Mouse (Mus musculus) limb, embryonic 12.5 days (tissue): ENCODE measurements around the gene Snrpc. TPM values are rescaled to one million over a fixed set of nuclear protein-coding genes. Genes with fewer than 3 reads are reported as not detected.
A peak's percentile ranks its signal among the peaks of the same experiment; 100 is the strongest.

Experiments
- ATAC-seq: fragments of 200-750 bp; cut with Nextera tagmentation; 2 replicates; pipeline ENCODE4 v1.8.0; 2017; ENCODE audit warnings: low read depth, moderate TSS enrichment; ENCODE audit not compliant: insufficient number of reproducible peaks, insufficient read depth, low FRiP score, low TSS enrichment
- H3K27ac ChIP-seq: fragments of 300-500 bp; sonication (generic); 2 replicates; pipeline ENCODE4 v1.5.1; 2016; ENCODE audit warnings: mild to moderate bottlenecking, moderate library complexity
- H3K27me3 ChIP-seq: fragments of 300-500 bp; sonication (generic); 2 replicates; pipeline ENCODE4 v1.6.1; 2016; ENCODE audit warnings: mild to moderate bottlenecking, moderate library complexity
- H3K36me3 ChIP-seq: fragments of 300-500 bp; sonication (generic); 2 replicates; pipeline ENCODE4 v1.6.1; 2016; ENCODE audit warnings: mild to moderate bottlenecking, moderate library complexity
- H3K4me1 ChIP-seq: fragments of 300-500 bp; sonication (generic); replicated peaks from 2 replicates; pipeline ENCODE4 v1.6.1; 2016
- H3K4me2 ChIP-seq: fragments of 300-500 bp; sonication (generic); 2 replicates; pipeline ENCODE4 v1.6.1; 2016; ENCODE audit warnings: mild to moderate bottlenecking, moderate library complexity
- H3K4me3 ChIP-seq: fragments of 300-500 bp; sonication (generic); replicated peaks from 2 replicates; pipeline ENCODE4 v1.5.1; 2016; ENCODE audit warnings: mild to moderate bottlenecking
- H3K9ac ChIP-seq: fragments of 300-500 bp; sonication (generic); replicated peaks from 2 replicates; pipeline ENCODE4 v1.6.1; 2016; ENCODE audit warnings: mild to moderate bottlenecking, moderate library complexity
- H3K9me3 ChIP-seq: fragments of 300-500 bp; sonication (generic); 2 replicates; pipeline ENCODE4 v1.6.1; 2016; ENCODE audit warnings: mild to moderate bottlenecking, moderate library complexity
- WGBS: fragments of 180-500 bp; shearing (Covaris S2); methylation state at CpG from one replicate; pipeline ENCODE4 v1.1.7; 2016; 5-methylcytosine and 5-hydroxymethylcytosine counted together
- polyA plus RNA-seq: library from polyadenylated mRNA; unstranded; fragments of >200 nt; fragmentation: Nextera tagmentation; extraction: Ambion mirVana; gene quantifications from 2 replicates; pipeline ENCODE4 v1.2.1, GENCODE M21; 2016

Snrpc gene
- polyA plus RNA-seq, 1 experiment from 2014 or later: 379 TPM

DNA sequence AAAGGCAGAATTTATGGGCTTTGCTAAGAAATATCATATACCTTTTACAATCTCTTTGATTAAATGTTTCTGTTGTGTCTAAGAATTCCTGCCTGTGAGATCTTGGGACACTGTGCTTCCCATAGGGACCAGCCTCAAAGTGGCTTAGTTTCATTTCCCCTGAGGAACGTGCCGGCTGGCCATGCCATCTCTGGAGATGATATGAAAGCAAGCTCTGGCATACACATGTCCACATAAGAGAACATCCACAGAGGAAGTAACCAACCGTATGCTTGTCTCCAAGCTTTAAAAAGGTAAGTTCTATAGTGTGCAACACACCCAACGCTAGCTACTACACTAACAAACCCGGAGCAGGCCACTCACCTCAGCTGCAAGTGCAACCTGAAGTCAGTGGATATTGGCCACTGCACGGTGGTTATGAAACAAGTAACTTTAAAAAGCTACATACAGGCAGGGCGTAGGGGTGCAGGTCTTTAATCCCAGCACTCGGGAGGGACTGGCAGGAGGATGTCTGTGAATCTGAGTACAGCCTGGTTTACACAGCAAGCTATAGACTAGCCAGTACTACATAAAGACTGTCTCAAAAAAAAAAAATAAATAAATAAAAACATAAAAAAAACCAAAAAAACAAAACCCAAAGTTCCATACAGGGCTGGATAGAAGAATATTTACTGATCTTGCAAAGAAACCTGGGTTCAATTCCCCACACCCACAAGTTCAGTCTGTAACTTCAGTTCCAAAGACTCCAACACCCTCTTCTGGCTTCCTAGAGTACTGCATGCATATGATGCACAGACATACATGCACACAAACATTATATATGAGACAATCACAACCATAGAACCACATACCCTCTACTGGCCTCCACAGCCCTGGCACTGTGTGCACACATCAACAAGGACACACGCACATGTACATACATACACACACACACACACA lies 37.0 kb upstream of the Snrpc start:
- Histone ChIP-seq H3K36me3 (no peaks in the 10 kb centered on the region), H3K27me3 (no peaks in the 10 kb centered on the region), H3K9ac (no peak overlapping the region), H3K4me1 (peaks cover 65% of the 10 kb centered on the region), H3K4me2 (0 out of 2 replicates have a peak overlapping the region, but pooled peaks have one; percentile 7), H3K4me3 (no peak overlapping the region), H3K9me3 (no peaks in the 10 kb centered on the region), H3K27ac (peak overlapping the region; percentile 82)
- ATAC-seq: no peak
- WGBS: 76% methylated on average over 9 of the region's 9 CpGs

DNA sequence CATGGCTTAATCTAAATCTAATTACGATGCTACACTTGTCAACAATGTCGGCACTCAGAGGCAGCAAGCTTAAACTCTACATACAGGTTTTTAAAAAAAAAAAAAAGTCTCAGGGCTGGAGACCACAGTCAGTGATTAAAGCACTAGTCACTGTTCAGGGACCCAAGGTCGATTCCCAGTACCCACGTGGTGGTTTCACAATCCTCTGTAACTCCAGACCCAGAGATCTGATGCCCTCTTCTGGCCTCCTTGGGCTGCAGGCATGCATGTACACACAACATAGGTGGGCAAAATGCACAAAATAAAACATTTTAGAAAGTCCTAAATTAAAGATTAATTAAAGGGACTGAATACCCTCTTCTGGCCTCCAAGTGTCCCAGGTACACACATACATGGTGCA lies 34.2 kb upstream of the Snrpc start:
- peaks cover 62% of the 10 kb centered on the region for H3K4me1 ChIP-seq
- no peaks in the 10 kb centered on the region for H3K36me3 ChIP-seq
- no peaks in the 10 kb centered on the region for H3K27me3 ChIP-seq
- no peak overlapping the region for H3K9ac ChIP-seq
- WGBS: 73% methylated on average over 4 of the region's 4 CpGs
- H3K4me3 ChIP-seq: no peak overlapping the region
- H3K4me2 ChIP-seq: no peak overlapping the region
- 0 out of 2 replicates have a peak overlapping the region, but pooled peaks have one; percentile 13 for H3K27ac ChIP-seq
- H3K9me3 ChIP-seq: no peaks in the 10 kb centered on the region
- no peak for ATAC-seq

DNA sequence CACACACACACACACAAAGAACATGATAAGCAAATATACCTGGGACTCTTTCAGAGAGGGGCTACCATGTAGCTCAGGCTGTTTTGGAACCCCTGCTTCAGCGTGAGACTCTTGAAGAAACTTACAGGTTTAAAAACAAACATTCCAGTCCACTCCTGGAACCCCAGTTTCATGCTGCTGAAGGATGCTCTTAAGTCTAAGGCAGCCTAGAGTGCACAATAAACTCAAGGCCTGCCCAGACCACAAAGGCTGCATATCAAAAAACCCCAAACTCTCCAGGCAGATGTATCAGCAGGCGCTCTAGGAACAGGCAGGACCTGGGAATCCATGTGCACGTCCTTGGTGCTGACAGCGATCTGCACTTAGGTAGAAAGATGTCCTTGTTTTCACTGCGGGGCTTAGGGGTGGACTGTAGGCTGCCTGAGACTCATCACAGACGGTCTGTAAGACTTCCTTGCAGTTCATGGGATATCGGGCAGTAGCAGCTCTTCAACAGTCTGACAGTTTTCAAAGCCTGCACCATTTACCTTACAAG lies 33.7 kb upstream of the Snrpc start:
- no peak for ATAC-seq
- H3K4me2 ChIP-seq: no peak overlapping the region
- H3K27me3 ChIP-seq: no peaks in the 10 kb centered on the region
- no peak overlapping the region for H3K4me3 ChIP-seq
- H3K4me1 ChIP-seq: peaks cover 57% of the 10 kb centered on the region
- WGBS: 85% methylated on average over 7 of the region's 7 CpGs
- no peak overlapping the region for H3K9ac ChIP-seq
- H3K27ac ChIP-seq: 0 out of 2 replicates have a peak overlapping the region, but pooled peaks have one; percentile 13
- no peaks in the 10 kb centered on the region for H3K9me3 ChIP-seq
- no peaks in the 10 kb centered on the region for H3K36me3 ChIP-seq

DNA sequence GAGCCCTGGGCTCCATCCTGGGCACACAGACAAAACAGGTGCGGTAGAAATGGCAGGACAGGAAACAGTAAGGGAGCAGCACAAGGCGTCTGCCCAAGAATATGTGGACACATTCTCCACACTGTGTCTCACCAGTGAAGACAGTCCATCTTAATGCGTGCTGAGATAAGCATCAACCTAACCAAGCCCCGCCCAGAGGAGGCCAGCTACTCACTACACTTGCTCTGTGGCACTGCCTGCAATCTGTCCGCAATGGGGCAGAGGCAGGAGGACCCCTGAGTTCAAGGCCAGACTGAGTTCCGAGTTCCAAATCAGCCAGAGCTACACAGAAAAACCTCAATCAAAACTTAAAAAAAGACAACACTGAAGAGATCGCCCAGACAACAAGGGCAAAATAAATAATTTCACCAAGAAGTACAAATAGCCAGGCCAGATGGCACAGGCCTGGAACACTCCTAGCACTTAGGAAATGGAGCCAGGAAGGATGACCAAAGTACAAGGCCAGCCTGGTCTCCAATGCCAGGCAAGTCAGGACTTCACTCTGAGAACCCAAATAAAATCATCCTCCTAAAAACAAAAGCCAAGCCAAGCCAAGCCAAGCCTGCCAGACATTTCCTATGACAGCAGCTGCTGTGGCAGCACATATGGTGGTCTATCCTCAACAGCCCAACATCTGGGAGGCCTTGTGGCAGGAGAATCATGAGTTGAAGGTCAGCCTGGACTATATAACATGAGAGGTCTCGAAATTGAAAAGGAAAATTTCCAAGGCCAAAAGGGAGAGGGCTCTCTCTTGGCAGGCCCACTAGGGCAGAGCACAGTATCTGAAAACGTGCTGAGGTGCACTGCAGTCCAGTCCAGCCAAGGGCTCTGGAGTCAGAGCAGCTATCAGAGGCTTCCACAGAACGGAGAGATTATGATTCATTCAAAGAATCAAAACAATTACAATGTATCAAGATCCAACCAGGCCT lies 32.9 kb upstream of the Snrpc start:
- ATAC-seq: no peak
- Histone ChIP-seq H3K36me3 (no peaks in the 10 kb centered on the region), H3K9ac (no peak overlapping the region), H3K4me3 (no peak overlapping the region), H3K27me3 (no peaks in the 10 kb centered on the region), H3K27ac (no peak overlapping the region), H3K4me2 (no peak overlapping the region), H3K4me1 (peaks cover 48% of the 10 kb centered on the region), H3K9me3 (no peaks in the 10 kb centered on the region)
- 86% methylated on average over 10 of the region's 10 CpGs for WGBS

DNA sequence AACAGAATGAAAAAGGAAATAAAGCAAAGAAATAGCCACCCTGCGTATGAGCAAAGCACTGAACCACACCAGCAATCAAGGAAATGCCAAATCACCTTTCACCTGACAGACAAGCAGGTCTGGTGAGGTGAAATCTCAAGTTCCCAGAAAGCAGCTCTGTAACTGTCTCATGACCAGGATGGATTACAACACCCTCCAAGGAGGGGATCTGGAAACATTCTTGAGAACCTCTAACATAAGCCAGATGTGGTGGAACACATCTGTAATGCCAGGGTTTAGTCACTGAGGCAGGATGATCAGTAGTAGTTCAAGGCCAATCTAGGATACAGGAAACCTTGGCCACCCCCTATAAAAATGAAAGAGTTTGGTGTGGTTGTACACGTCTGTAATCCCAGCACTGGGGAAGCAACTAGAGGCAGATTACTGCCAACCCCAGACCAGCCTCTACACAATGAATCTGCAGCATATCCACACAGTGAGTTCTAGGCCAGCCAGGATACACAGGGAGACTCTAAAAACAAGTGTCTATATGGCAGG lies 30.3 kb upstream of the Snrpc start:
- Histone ChIP-seq H3K27ac (0 out of 2 replicates have a peak overlapping the region, but pooled peaks have one; percentile 9), H3K27me3 (no peaks in the 10 kb centered on the region), H3K4me1 (peaks cover 37% of the 10 kb centered on the region), H3K9me3 (no peaks in the 10 kb centered on the region), H3K4me3 (no peak overlapping the region), H3K36me3 (no peaks in the 10 kb centered on the region; the same call in 1 of the 2 replicates), H3K4me2 (no peak overlapping the region), H3K9ac (no peak overlapping the region; the same call in 1 of the 2 replicates)
- WGBS: 46% methylated on average over 2 of the region's 2 CpGs
- no peak for ATAC-seq

DNA sequence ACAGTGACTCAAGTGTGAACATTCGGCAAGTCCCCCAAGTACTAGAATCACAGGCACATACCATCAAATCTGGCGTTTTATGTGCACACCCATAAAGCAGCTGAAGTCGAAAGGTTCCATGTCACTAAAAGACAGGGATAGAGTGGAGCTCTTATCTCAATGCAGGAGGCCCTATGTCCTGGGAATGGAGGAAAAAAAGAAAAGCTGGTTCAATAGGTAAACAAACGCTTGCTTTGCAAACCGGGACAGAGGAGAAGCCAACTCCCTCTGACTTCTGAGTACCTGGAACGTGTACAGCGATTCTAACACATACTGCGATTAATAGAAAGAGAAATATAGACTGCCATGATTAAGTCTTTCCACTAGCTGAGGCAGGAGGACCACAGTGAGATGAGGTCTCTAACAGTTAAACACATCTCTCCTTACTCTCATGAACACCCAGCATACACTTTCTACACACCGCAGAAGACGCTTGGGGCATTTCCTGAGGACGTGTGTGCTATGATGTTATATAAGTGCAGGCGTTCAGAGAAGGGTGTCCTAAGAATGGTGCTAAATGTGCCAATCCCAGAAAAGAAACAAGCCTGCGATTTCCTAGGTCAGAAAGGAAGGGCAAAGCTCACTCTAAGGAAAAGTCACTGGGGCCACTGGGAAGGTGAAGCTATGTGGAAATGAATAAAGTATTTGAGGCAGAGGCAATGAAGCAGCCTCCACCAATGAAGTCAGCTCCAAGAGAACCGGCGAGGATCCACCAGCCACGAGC lies 27.2 kb upstream of the Snrpc start:
- H3K27me3 ChIP-seq: no peaks in the 10 kb centered on the region
- no peak overlapping the region for H3K9ac ChIP-seq
- H3K9me3 ChIP-seq: no peaks in the 10 kb centered on the region
- no peak for ATAC-seq
- H3K4me3 ChIP-seq: no peak overlapping the region
- H3K4me1 ChIP-seq: peaks cover 29% of the 10 kb centered on the region
- no peaks in the 10 kb centered on the region; the same call in 1 of the 2 replicates for H3K36me3 ChIP-seq
- 89% methylated on average over 16 of the region's 16 CpGs for WGBS
- H3K4me2 ChIP-seq: no peak overlapping the region
- no peak overlapping the region for H3K27ac ChIP-seq

DNA sequence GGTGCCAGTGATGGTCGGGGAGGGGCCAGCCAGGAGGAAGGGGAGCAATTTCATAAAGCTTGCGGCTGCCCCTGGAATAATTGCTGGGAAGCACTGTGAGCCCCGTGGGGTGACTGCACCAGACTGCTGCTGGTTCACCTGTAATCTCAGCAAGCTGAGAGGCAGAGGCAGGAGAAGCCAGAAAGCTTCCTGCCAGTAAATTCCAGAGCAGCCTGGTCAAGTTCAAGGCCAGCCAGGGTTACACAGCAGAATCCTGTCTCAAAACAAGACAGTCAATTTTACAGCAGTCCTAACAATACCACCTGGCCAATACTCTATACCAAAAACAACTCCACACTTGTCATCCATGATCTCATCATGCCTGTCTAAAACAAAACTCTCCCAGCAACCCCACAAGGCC lies 26.0 kb upstream of the Snrpc start:
- Histone ChIP-seq H3K9ac (no peak overlapping the region), H3K36me3 (no peaks in the 10 kb centered on the region; the same call in 1 of the 2 replicates), H3K4me3 (no peak overlapping the region), H3K4me1 (peaks cover 16% of the 10 kb centered on the region), H3K4me2 (no peak overlapping the region), H3K27me3 (no peaks in the 10 kb centered on the region), H3K27ac (no peak overlapping the region), H3K9me3 (no peaks in the 10 kb centered on the region)
- 70% methylated on average over 3 of the region's 3 CpGs for WGBS
- no peak for ATAC-seq

DNA sequence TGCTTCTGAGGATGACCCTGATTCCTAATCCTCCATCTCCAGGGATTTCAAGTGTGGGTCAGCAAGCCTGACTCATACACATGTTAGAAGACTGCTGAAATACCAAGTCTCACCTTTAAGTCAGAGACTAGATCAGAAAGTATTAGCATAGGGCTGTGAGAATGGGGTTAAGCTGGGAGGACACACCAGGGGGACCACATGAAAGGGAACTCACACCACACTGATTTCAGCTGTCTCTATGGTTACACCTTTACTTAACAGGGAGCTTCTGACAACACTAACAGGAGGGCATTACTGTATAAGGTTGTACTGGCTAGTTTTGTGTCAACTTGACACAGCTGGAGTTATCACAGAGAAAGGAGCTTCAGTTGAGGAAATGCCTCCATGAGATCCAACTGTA lies 23.3 kb upstream of the Snrpc start:
- no peak overlapping the region for H3K4me3 ChIP-seq
- H3K4me1 ChIP-seq: peaks cover 20% of the 10 kb centered on the region
- no peaks in the 10 kb centered on the region for H3K27me3 ChIP-seq
- H3K36me3 ChIP-seq: no peaks in the 10 kb centered on the region; the same call in 1 of the 2 replicates
- ATAC-seq: no peak
- no peak overlapping the region for H3K4me2 ChIP-seq
- H3K9ac ChIP-seq: no peak overlapping the region
- no peaks in the 10 kb centered on the region for H3K9me3 ChIP-seq
- no peak overlapping the region for H3K27ac ChIP-seq

DNA sequence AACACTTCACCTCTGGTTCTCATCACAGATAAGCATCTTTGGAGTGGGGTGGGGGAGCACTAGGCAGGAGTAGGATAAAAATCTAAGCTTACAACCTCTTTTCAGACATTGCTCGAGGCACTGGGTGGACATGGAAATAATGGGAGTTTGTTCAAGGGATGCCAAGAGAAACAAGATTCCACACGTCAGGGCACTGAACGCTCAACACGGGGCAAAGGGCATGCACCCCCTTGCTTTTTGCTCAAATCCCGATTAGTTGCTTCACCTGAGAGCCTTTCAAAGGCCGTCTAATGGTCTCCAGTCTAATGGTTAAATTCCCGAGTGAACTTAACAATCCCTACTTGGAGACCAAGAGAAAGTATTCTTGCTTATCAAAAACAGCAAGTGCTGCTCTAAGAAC lies 18.9 kb upstream of the Snrpc start:
- peak overlapping the region; percentile 100 for H3K4me3 ChIP-seq
- peak overlapping the region; percentile 87 for H3K4me2 ChIP-seq
- H3K27me3 ChIP-seq: no peaks in the 10 kb centered on the region
- H3K27ac ChIP-seq: no peak overlapping the region
- H3K9ac ChIP-seq: peak overlapping the region; percentile 95
- WGBS: 23% methylated on average over 7 of the region's 7 CpGs
- H3K36me3 ChIP-seq: no peaks in the 10 kb centered on the region
- no peaks in the 10 kb centered on the region for H3K9me3 ChIP-seq
- no peak for ATAC-seq
- H3K4me1 ChIP-seq: peaks cover 23% of the 10 kb centered on the region

DNA sequence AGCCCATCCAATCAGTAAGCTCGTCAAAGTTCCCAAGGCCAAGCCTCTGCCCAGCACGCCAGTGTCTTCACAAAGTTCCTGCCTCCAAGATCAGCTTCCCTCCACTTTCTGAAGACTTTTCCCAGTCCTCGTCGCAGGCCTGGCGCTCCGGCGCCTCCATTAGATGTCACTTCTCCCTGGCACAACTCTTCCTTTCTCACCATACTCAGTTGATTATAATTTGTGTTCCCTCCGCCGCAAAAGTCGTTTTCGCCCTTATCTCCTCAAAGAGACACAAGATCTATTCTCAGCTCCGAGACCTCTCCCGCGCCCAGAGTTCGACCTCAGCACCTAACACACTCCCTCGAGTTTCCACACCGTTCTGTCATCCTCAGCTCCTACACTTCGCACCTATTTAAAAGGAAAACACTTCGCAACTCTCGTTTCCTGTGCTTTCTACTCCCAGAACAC lies 18.4 kb upstream of the Snrpc start:
- no peak for ATAC-seq
- H3K27ac ChIP-seq: peak overlapping the region; percentile 83
- under 1% methylated on average over 20 of the region's 20 CpGs for WGBS

More for the DNA sequence above, 18.4 kb upstream of the Snrpc start:
- Histone ChIP-seq H3K36me3 (no peaks in the 10 kb centered on the region), H3K4me2 (peak overlapping the region; percentile 87), H3K9me3 (no peaks in the 10 kb centered on the region), H3K4me1 (peaks cover 23% of the 10 kb centered on the region), H3K27me3 (no peaks in the 10 kb centered on the region), H3K9ac (peak overlapping the region; percentile 95), H3K4me3 (peak overlapping the region; percentile 100)
